Mouse (Mus musculus) erythroblast, adult 5-6 weeks (primary cell): Measurements from ENCODE around the gene Tsr3. TPM values are rescaled to one million over a fixed set of nuclear protein-coding genes. Genes with fewer than 3 reads are reported as not detected.
A peak's percentile ranks its signal among the peaks of the same experiment; 100 is the strongest.
"Not testable (repeated sequence)": the region's sequence is repeated elsewhere in the genome, so short reads cannot be mapped to it uniquely, and the experiment has no call there.

Source experiments
- ATAC-seq: replicated peaks from 2 replicates; pipeline ENCODE4 v1.8.0; 2016; ENCODE audit warnings: moderate number of reproducible peaks, mild to moderate bottlenecking, moderate TSS enrichment, inconsistent platforms; ENCODE audit not compliant: poor library complexity, low FRiP score, severe bottlenecking
- total RNA-seq, 2 experiments: library from RNA; stranded (forward) in 1 of 2; stranded (reverse) in 1 of 2; fragments of 150-400 nt in 1 of 2; fragments of 200-764, 138-1000 nt in 1 of 2; gene quantifications; 2 replicates each; pipeline versions ENCODE4 v1.2.3 to v1.2.4; 2015 to 2017; ENCODE audit warnings: low replicate concordance in 2 of 2

Tsr3 gene
- 3.1 and 3.6 TPM in 2 replicates for total RNA-seq (2015; ENCODE audit: low replicate concordance)
- total RNA-seq (2017; ENCODE audit: low replicate concordance) = 5.2 and 8.6 TPM in 2 replicates

DNA sequence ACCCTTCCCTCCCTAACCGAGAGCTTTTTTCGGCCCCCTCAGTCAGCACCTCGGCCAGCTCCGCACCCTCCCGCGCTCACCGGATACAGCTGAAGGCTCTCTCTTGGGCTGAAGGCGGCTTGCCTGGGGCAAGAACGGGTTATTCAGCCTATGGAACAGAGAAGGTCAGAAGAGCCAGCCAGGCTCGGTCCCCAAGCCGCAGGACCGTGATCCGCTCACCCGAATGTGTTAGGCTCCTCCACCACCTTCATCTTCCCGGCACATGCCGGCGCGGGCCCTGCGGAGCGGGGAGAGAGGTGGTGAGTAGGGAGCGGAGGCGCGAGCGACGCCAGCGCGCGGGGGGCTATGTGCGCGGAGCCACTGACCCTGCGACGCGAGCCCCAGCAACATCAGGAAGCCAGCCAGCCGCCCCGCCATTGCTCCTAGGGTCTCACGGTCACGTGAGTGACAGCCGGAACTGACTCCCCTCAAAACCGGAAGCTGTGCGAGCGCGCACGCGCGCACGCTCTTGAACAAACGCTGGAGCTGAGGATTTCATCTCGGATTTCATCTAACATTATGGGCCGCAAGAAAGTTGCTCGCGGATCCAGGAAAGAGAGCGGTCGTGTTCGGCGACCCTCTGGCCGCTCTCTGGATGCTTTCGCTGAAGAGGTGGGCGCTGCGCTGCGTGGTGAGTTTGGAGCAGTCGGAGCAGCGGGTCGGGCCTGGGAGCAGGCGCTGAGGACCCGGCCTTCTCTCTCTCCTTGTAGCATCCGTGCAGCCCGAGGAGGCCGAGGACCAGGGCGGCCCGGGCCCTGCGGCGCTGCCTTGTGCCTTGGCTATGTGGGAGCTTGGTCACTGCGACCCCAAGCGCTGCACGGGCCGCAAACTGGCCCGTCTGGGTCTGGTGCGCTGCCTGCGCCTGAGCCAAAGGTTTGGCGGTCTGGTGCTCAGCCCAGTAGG lies at the start of gene Tsr3, which contains the start of gene Gnptg:
TSS of gene Tsr3 (plus strand) at position 476 of the 942 bp plus-strand sequence.
TSS of gene Gnptg (minus strand) at position 430 of the 942 bp plus-strand sequence.
- ATAC-seq = peak; percentile 65

DNA sequence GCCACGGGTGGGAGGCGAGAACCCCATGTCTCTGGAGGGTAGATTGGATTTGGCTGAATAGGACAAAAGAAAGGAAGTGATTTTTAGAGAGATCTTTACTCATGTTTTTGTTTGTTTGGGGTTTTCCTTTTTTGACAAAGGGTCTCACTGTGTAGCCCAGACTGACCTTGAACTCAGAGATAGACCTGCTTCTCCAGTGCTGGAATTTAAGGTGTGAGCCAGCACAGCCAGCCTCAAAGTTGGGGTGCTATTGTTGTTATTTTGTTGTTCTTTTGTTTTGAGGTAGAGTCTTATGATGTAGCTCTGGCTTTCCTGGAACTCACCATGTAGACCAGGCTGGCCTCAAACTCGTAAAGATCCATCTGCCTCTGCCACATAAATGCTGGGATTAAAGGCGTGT lies 37.6 kb upstream of the Tsr3 start:
- ATAC-seq = no peak

DNA sequence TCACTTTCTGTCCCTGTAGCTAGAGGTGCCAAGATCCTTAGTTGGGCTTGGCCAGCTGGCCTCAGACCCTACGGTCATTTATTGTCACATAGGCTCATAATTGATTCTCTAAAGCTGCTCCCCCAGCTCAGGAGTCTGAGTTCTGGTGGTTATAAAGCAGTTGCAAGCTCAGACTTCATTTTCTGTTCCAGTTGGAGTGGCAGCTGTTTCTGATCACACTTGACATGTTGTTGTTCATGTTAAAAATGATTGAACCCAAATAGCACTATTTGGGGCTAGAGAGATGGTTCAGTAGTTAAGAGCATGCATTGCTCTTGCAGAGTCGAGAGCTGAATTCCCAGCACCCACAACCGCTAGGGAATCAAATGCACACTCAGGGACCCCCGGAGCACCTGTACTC lies 30.0 kb upstream of the Tsr3 start:
- no peak for ATAC-seq

DNA sequence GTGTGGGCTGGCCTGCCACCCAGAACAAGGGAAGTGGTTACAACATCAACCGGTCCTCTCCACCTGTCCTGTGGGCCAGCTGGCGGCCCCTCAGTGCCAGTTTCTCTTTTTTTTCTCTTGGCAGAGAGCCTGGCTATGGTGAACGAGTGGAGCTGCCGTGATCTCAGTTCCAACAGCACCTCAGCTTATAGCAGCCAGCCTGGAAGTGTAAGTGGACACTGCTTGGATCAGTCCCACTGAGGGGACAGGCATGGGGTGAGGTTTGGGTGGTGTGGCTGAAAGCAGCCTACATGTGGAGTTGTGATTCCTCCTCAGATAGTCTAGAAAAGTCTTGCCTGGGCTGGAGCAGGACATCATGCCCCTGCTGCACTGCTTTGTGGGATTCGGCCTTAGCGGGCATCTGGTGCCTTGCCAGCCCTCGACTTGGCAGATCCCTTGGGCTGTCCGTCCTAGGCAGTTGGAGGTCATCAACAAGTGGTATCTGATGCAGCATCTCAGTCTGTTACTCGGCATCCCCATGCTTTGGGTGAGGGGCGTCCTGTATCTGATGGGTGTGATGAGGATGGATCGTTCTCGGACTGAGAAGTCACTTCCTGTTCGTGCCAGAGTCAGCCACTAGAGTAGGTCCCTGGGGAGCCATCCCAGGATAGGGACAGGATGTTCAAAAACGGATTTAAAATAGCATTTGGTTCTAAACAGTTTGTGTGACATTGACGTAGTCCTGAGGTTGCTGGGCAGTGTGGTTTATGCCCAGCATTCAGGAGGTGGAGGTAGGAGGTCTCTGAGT lies 29.1 kb upstream of the Tsr3 start:
- no peak for ATAC-seq

DNA sequence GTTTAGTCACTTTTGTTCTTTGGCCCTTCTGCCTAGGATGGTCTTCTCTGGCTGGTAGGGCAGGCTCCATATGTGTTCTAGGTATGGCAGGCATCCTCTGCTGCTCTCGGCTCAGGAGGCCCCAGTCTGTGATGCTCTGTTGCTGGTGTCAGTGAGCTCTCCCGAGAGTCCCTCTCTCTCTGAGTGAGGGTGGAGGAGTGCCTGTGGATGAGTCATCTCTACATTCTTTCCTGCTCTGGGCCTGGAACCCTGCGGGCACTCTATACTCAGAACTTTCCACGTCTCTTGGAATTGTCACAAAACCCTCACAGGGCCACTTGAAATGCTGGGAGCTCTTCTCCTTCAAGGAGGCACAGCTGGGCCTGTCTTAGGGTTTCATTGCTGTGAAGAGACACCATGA lies 28.3 kb upstream of the Tsr3 start:
- no peak for ATAC-seq

DNA sequence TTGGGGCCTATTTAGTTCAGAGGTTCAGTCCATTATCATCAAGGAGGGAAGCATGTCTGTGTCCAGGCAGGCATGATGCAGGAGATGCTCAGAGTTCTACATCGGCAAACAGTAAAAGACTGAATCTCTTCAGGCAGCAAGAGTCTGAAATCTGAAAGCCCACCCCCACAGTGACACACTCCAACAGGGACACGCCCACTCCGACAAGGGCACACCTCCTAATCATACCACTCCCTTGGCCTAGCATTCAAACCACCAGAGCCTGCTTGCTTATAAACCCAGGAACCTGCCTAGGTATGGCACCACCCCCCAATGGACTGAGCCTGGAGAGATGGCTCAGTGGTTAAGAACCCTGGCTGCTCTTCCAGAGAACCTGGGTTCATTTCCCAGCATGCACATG lies 24.5 kb upstream of the Tsr3 start:
- ATAC-seq = no peak

DNA sequence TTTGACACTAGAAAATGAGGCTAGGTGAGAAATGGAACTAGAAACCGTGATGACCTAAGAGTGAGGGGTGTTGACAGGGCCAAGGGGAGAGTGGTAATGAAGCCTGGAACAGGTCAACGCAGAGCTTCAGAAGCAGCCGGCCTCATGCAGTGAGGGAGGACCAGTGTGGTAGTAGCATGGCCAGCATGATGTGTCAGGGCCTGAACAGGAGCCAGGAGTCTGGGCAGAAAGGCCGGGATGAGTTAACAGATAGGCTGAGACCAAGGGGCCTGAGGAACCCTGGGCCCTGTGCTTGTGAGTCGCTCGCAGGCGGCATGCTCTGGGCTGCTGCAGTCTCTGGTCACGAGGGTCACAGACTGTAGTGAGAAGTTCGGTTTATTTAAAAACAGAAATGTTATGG lies 21.0 kb upstream of the Tsr3 start:
- ATAC-seq = no peak

DNA sequence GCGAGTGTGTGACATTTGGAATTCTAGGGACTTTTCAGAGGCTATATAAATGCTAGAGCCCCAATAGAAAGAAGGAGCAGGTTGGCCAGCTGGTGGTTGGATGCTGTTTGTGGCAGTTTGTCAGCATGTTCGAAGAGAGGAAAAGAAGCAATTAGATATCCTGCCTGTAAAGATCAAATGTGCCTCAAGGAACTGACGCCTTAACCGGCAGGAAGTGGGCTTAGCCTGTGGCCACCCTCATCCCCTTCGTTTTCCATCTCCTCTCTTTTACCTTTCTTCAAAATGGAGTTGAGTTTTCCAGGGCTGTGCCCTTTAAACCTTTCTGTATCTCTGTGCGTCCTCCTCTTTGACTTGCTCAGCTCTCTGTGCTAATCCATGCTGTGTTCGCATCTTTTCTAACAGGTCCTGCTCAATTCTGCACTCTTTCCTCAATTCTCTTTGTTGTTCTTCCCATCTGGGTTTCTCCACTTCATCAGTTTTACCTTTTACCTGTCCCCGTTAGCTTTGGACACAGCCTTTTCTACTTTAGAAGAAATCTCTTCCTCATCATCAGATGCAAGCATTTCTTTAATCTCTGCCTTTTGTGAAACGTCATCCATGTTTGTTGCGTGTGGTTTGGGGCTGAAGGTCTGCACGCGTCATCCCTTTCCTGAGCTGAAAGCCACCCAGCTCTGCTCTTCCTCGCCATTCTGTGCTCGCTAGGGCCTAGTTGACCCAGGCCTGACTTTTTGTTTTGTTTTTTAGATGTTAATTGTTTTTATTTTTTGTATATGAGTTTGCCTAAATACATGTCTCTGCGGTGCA lies 20.3 kb upstream of the Tsr3 start:
- ATAC-seq = no peak

DNA sequence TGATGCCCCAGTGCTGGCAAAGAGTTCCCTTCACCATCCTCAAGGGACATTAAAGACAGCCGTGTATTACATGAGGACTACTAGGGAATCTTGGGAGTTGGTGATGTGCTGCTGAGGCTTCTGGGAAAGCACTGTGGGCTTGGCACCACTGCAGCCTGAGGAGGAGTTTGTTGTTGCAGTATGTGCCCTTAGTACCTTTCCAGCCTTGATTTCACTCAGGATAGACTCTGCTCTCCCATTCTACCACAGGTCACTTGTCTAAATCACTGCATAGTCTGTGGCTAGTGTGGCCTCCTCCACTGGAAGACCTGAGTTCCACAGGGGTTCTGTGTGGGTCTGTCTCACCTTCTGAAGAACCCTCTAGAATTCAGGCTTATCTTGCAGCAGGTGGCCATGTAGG lies 19.2 kb upstream of the Tsr3 start:
- ATAC-seq = no peak

DNA sequence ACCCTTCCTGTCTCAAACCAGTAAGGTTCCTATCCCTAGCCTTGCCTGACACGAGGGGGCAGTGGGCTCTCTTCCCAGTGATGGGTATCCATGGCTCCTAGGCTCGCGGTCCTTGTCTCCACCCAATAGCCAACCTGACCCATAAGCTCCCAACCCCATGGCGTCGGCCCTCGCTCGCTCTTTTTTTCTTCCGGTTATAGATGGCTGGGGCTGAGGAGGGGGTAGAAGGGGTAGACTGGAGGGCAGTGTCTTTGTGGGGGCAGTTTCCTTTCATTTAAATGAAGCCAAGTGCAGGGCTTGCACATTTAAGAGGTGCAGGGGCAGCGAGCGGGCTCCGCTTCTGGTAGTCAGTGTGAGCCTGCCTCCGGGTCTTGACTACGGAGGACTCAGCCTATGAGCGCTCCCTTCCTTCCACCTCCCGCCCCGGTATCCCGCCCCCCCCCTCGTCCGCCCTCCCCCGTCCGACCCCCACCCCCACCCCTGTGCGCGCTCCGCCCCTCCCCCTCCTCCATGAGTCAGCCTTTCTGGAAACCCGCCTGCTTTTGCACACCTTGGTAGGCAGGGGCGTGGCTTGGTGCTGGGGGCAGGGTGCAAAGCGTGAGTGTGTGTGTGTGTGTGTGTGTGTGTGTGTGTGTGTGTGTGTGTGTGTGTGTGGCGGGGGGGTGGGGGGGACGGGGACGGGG lies 18.0 kb upstream of the Tsr3 start:
- ATAC-seq = peak; percentile 33

DNA sequence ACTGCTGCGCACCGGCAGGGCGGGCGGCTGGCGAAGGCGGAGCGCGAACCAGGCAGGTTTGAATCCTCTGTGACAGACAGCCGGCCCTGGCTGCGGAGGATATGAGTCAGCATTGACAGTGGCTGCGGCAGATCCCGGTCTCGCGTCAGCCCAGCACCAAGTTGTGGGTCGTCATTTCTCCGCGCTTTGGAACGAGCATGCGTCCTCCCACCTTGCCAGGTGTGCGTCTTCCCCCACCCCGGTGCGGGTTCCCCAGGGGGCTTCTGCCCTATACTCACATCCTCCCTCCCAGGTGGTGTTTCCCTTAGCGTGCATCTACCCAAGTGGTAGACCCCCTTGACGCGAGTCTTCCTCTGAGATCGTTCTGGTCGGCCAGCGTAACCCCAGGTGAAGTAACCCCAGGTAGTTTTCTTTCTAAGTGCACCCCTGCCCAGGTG lies 17.4 kb upstream of the Tsr3 start:
- ATAC-seq = peak; percentile 61

DNA sequence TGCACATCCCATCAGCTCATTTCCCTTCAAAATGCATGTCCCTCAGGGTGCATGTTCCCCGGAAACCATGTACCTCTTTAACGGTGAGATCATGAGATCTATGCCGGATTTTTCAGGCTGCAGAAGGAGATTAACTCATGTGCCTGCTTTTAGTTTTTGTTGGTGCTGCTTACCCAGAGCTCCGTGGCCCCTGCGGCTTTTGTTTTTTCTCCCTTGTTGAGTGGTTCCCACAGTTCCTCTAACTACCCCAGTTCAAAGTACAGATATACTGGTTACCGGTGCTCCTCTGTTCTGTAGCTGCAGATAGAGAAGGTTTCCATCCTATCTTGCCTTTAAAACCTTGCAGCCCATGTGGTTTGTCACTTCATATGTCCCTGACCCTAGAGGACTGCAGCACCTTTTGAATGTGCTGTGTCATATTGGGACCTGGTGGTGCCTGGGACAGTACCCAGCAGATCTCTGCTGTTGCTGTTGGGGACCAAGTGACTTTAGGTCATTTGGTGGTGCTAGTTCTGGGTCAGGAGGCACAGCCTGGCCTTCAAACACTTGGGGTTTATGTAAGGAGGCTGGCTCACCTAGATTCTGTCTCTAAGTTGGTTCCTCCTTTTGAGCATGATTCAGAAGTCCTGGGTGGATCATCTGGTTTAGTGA lies 16.9 kb upstream of the Tsr3 start:
- ATAC-seq = peak; percentile 62

DNA sequence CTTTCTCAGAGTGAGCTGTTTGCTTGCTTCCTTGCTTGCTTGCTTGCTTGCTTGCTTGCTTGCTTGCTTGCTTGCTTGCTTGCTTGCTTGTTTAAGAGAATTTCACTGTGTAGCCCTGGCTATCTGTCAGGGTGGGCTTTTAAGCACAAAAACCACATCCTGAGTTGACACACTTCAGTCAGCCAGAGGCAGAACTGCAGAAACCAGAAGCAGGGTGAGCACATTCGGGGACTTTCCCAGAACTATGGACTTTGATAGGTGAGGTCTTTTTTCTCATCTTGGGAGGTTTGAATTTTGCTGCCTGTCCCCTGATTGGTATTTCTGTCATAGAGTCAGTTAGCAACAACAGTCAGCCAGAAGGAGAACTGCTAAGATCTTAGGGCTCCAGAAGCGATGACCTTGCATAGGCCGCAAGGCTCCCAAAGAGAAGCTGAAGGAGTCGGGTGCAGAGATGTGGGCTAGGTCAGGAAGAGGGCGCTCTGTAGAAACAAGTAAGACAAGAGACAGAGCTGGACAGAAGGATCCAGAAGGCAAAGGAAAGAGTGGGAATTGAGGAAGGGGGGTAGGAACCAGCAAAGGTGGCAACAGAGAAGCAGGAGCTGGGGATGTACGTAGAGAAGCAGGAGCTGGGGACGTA lies 15.3 kb upstream of the Tsr3 start:
- ATAC-seq = no peak

DNA sequence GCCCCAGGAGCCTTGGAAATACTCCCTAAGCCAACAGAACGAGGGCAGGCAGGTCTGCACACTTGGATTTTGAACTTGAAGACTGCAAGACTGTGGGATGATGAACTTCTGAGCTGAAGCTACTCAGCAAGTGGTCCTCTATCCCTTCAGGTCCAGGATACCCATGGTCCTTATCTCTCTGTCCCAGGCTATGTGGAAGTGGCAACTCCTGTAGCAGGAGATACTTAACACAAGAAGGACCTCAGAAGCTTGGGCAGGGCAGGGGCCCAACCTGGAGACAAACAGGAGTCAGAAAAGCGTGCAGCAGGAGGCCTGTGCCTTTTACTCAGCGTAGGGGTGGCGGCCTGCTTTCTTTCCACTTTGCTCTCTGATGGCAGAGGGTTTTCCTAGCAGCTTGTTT lies 14.3 kb upstream of the Tsr3 start:
- peak; percentile 51 for ATAC-seq

DNA sequence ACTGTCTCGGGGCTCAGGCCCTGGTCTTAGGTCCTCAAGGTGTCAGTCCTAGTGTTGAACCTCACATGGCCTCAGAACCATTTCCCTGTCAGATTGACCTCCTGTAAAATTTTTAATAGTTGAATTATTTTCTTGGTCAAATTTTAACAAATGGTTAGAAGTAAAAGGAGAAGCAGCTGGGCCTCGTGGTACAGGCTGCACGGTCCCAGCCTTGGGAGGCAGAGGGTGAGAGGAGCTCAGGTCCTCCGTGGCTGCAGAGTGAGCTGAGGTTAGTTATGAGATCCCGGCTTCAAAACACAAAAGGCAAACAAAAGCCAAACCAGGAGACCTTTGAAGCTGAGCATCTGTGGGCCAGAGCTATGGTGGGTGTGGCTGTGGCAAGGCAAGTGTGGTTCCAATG lies 12.0 kb upstream of the Tsr3 start:
- no peak for ATAC-seq

DNA sequence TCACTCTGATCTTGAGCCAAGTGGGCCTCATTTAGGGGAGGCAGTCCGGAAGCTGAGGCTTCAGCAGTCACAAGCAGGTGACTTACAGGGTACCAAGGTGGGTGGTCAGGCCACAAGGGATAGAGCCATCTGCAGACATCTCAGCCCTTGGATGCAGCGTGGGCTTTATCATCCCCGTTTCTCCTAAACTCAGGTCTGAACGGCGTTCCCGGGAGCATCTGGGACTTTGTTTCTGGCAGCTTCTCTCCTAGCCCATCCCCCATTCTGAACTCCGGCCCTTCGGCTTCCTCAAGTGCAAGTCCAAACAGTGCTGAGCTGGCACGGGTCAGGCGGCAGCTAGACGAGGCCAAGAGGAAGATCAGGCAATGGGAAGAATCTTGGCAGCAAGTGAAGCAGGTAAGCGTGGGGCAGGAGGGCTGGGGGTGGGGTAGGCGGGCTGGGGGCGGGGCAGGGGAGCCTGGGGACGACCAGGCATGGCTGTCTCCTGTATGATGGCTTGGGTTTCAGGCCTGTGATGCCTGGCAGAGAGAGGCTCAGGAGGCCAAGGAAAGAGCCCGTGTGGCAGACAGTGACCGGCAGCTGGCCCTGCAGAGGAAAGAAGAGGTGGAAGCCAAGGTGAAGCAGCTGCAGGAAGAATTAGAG lies 9.8 kb upstream of the Tsr3 start:
- not testable (repeated sequence) for ATAC-seq

DNA sequence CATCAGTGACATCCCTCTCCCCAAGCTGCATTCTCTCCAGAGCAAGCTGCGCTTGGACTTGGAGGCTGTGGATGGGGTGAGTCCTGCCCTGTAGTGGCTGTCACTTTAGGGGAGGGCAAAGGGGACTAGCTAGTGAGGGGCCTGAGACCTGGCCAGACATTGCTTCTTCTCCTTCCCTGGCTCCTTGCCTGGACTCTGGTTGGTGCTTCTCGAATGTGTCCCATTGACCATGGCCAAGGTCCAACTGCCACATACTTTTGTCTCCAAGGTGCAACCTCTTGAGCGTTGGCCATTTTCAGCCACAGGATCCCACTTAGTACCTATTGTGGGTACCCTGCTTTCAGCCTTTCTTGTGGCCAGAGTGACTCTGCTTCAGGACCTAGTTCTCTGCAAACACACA lies 9.3 kb upstream of the Tsr3 start:
- ATAC-seq = no peak

DNA sequence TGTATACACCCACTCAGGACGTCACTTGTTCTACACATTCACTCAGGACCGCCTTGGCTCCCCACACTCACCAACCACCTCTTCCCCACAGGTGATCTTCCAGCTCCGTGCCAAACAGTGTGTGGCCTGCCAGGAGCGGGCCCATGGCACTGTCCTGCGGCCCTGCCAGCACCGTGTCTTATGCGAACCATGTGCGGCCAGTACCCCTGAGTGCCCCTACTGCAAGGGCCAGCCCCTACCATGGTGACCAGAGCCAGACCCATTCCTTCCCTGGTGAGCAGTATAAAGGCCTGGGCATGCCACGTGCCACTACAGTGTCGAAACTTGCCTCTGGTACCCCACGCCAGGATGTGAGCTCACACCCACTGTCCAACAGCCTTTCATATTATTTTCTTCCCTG lies 8.3 kb upstream of the Tsr3 start:
- not testable (repeated sequence) for ATAC-seq
